Mouse (Mus musculus) cortical plate, adult 2 months (tissue): ENCODE measurements around the gene Slc22a21.
"Not testable (repeated sequence)": the region's sequence is repeated elsewhere in the genome, so short reads cannot be mapped to it uniquely, and the experiment has no call there.

Experiments
- CTCF ChIP-seq: fragments of 200-500 bp; IDR thresholded peaks from 2 replicates; pipeline ENCODE4 v1.5.1; 2011; ENCODE audit warnings: mild to moderate bottlenecking, control low read depth, low read length; ENCODE audit not compliant: insufficient read depth; ENCODE audit errors: extremely low read depth
- POLR2A ChIP-seq: fragments of 200-500 bp; IDR thresholded peaks from 2 replicates; pipeline ENCODE4 v1.6.1; 2011; ENCODE audit warnings: mild to moderate bottlenecking, low read length, control low read depth; ENCODE audit not compliant: insufficient read depth; ENCODE audit errors: extremely low read depth

DNA sequence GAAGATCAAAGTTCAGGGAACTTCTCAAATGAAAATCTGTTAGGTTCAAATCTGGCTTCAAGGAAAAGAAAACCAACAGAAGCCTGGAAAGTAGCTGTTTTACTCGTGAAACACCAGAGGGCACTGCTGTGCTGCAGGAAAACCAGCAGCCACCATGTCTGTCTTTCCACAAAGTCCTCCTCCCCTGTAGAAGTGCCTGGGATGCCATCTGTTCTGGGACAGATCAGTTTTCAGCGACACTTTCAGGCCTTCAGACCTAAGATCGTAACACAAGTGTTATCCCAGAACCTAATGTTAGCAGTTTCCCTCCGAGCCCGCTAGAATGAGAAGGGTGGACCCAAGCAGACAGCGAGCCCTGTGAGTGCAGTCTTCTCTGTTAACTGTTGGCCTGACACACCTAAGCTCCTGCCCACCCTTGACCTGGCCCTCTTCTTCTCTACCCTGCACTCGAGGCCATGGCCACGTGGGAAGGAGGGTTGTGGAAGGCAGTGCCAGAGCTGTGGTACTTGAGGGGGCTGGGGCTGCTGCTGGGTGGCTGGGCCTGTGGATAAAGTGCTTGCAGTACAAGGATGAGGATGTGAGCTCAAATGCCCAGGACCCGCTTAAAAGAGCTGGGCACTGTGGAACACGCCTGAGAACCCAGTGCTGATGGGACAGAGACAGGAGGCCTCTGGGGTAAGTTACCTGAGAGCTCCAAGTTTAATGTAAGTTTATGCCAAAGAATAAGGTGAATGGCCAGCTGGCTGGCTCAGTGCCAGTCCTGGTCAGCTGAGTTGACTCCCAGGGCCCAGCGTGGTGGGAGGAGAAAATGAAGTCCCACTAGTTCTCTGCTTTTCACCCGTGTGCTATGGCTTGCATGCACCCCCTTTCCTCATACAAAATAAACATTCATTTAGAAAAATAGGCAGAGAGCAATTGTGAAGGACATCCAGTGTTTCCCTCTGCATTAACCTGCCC, 22.9 kb upstream of the Slc22a21 start:
- TF ChIP-seq CTCF = peak; percentile 84
- TF ChIP-seq POLR2A = not testable (repeated sequence)
